Mouse (Mus musculus): Measurements from ENCODE around the gene Gm9833.

Gene Gm9833

DNA sequence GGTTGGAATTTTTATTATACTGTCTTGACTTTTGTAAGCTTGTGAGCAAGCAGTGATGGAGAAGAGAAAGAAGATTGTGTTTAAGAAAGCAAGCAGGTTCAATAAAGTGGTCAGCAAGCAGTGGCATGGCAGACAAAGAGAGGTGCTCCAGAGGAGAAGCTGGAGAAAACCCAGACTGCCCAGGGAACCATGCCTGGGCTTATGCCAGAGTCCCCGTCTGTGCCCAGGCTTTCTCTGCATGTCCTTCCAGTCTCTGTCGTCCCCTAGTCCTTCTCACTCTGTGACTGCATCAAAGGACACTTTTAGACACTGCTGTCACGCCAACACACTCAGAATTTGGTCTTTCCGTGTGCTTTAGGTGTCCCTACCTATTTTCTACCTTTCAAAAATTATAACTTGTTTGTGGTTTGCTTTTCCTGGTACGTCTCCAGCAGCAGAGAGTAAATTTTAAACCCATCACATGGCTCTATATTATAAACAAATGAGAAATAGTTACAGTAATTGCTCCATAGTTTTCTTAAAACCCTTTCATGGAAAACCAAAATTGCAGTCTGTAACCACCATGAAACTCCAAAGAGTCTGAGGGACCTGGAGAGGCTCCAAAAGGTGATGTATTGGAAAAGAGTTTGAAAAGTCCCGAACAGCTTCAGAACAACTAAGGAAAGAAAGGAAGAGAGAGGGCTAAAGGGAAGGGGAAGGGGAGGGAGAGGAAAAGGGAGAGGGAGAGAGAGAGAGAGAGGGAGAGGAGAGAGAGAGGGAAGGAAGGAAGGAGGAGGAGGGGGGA lies 34.2 kb downstream of the Gm9833 start:
- no peak for DNase-seq (ENCODE audit: low spot score)

DNA sequence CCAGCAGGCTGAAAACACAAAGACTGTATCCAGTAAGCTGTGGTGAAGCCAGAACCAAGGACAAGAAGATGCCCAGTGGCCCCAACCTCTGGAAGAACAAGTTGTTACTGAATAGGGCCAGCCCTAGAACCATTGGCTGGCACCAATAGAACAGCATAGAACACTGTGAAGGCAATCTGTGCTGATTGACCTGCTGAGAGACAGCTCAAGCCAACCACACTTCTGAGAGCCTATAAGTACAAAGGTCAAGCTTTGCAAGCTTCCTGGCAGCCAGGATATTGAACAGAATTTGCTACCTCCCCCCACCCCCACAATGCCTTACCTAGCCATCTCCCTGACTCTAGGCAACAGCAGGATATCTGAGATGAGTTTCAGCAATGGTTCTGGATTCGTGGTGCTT lies 35.7 kb downstream of the Gm9833 start:
- DNase-seq (ENCODE audit: low spot score): no peak

DNA sequence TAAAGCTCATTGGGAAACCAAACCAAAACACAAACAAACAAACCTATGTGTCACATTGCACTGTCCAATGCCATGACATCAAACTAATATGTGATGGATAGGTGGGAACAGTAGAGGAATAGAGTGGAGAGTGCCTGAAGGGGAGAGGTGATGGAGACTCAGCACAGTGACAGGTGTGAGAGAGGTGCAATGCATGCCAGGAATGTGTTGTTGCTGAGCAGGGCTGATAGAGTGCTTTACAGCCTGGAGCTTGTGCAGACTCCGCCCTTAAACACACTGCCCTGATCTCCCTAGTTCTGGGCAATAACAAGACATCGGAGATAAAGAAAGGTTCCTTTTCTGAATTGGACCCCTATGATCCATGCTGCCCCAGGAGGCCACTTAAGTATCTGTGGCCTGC lies 36.2 kb downstream of the Gm9833 start:
- no peak for DNase-seq (ENCODE audit: low spot score)

DNA sequence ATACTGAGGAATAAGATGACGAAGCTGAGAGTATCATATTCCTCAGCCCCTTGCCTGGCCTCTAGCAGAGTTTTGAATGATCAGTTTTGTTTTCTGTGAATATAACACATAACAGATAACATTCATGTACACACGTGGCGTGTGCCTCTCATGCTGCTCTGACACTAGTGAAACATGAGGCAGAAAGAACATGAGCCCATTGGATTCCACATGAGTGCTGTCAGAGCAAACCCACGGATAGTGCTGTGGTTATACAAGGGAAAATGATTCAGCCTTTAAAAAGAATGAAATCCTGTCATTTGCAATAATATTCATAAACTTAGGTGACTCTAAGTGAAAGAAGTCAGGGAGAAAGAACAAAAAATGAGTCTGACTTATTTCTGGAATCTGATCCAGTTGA lies 37.4 kb downstream of the Gm9833 start:
- no peak for DNase-seq (ENCODE audit: low spot score)

DNA sequence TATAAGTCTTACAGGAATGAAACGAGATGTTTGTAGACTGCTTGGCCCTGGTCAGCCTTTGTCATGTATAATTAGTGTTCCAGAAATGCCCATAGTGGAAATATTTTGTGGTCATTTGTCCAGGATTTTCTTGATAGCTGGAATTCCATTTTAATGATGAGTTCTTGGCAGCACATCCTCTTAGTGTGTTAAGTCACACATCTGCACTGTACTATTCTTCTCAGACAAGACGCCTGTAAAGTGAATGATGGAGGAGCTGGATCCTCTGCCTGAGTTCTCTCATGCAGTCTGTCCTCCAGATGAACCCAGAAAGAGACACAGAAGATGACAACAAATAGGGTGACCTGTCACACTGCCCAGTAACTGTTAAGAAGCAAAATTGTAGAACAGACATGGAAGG lies 38.1 kb downstream of the Gm9833 start:
- no peak for DNase-seq (ENCODE audit: low spot score)

DNA sequence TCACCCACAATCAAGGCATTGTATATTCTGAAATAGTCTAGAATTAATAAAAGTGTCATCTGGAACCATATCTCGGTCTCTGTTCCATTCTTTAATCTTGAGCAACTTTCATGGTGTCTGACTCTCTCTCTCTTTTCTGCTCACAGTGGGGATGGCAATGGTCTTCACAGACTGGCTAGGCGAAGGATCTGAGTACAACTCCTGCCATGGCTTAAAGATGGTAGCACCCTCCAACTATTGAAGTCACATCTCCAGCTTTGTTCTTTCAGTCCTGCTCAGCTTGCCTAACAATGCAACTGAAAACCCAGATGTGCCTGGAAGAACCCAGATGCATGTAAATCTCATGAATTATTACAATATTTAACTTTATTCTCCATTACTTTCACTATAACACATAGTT lies 38.6 kb downstream of the Gm9833 start:
- DNase-seq (ENCODE audit: low spot score): no peak

DNA sequence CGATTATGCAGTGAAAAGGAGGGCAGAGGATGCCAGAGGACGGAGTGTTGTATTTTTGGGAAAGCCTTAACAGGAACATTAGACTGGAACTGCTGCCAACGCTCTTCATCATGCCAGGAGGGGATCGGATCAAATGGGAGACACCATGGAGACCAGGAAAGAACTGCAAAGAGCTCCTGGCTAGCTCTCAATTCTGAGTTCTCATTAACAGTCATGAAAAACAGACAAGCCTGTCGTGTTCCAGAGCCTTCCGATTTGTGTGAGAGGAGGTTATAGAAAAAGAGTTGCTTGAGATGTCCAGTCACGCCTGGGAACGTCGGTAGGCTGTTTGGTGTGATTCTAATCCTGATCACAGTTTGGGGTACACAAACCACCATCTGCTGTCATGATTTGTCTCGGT lies 39.0 kb downstream of the Gm9833 start:
- DNase-seq (ENCODE audit: low spot score): peak; percentile 67

DNA sequence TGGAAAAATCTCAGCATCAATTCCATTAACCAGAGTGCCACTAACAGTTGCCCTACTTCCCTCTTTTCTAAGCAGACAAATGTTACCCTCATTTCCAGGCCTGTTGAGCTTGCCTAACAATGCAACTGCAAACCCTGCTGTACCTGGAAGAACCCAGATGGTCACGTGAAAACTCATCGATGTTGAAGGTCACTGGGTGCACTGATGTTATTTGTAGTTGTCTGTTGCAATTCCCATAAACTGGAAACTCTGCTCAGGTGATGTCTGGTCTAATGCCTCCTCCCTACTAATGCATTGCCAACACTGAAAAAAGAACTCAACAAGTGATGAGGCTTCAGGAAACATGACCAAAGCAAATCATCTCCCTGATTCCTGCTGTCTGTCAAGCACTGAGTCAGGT lies 39.6 kb downstream of the Gm9833 start:
- DNase-seq (ENCODE audit: low spot score): no peak

Measured in layer of hippocampus, adult 9-10 months (tissue).